Mouse (Mus musculus) bone marrow macrophage, adult 2 months (primary cell): ENCODE results near the gene Gon7. TPM values are rescaled to one million over a fixed set of nuclear protein-coding genes. Genes with fewer than 3 reads are reported as not detected.

Experiments used
- H3K27ac ChIP-seq: 2 replicates; pipeline ENCODE4 v1.5.1; 2012; ENCODE audit warnings: low read depth, low read length; ENCODE audit not compliant: insufficient read depth
- H3K4me1 ChIP-seq: 2 replicates; pipeline ENCODE4 v1.6.1; 2012; ENCODE audit warnings: low read length; ENCODE audit not compliant: control insufficient read depth, insufficient read depth
- H3K4me3 ChIP-seq: 2 replicates; pipeline ENCODE4 v1.5.1; 2012; ENCODE audit warnings: mild to moderate bottlenecking, low read length, moderate library complexity; ENCODE audit not compliant: insufficient read depth
- CTCF ChIP-seq: IDR thresholded peaks from 2 replicates; pipeline ENCODE4 v1.5.1; 2012; ENCODE audit warnings: low read depth, mild to moderate bottlenecking, low read length, moderate library complexity
- POLR2A ChIP-seq: IDR thresholded peaks from 2 replicates; pipeline ENCODE4 v1.6.1; 2012; ENCODE audit warnings: mild to moderate bottlenecking, low read depth, low read length, borderline replicate concordance
- polyA plus RNA-seq: library from polyadenylated mRNA; stranded (reverse); fragments of >200 nt; gene quantifications from 2 replicates; pipeline ENCODE4 v1.2.4, GENCODE M21; 2012; ENCODE audit not compliant: missing spikeins, insufficient read depth, insufficient read length

Gene Gon7
- polyA plus RNA-seq, 1 experiment, result 14.3 TPM

GRCm38 (mm10) chr12:102722966-102723365 is 34.6 kb downstream of the Gon7 start:
- H3K27ac ChIP-seq, result no peak overlapping the region
- TF ChIP-seq POLR2A (no peak), CTCF (no peak)
- no peak overlapping the region for H3K4me3 ChIP-seq
- peaks cover 18% of the 10 kb centered on the region for H3K4me1 ChIP-seq

DNA sequence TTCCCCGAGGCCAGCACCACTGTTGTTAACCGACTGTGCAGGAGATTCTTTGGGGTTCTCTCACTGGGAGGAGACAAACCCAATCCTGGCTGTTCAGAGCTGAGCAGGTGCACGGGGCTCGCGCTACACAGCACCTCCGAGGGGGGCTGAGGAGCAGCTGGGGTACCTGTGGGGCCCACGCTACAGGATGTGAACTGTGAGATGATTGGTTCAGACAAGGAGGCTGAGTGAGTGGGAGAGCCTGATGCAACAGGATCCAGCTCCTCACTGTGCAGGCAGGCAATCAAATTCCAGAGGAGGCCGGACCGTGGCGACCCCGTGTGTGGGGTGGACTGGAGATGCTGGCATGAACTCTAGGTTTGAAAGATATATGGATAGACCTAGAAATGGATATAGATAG is 35.2 kb downstream of the Gon7 start:
- Histone ChIP-seq H3K4me3 (no peak overlapping the region), H3K27ac (no peak overlapping the region), H3K4me1 (peaks cover 18% of the 10 kb centered on the region)
- TF ChIP-seq CTCF, result no peak
- no peak for TF ChIP-seq POLR2A

DNA sequence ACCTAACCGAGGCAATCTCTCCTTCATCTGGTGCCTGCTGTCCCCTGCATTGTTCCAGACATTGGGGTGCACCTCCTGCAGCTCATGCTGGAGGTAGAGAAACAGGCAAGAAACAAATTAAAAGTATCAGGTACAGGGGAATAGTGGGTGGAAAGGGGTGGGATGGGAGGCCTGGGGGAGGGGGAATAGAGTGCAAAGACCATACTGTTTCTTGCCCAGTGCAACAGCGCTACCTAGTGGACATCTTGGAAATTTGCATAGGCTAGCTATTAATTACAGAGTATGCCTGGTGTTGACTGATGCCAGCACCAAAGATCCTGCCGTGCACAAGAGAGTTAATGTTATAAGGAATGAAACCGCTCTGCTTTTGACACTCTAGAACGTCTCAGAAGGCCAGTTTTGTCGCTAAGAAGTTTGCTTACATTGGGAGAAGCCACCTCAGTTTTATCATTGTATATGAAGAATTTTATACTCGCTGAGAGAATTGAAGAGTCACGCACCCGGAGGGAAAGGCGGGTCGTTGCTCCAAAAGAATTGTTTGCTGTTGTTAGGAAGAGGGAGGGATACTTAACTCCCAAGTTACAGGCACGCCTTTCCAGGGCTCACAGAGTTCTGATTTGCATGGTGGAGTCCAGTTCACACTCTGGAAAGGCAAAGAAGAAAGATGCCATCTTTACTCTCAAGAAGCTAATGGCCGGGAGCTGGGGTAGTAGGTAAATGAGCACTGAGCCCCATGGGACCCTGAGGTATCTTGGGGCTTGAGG is 37.9 kb downstream of the Gon7 start:
- peak; percentile 96 for TF ChIP-seq CTCF
- no peak for TF ChIP-seq POLR2A

GRCm38 (mm10) chr12:102714654-102715395 is 42.8 kb downstream of the Gon7 start:
- Histone ChIP-seq H3K4me3 (no peak overlapping the region), H3K27ac (no peak overlapping the region), H3K4me1 (no peaks in the 10 kb centered on the region)
- TF ChIP-seq CTCF, result no peak
- no peak for TF ChIP-seq POLR2A

More for the DNA sequence above, 37.9 kb downstream of the Gon7 start:
- no peak overlapping the region for H3K27ac ChIP-seq
- H3K4me3 ChIP-seq, result no peak overlapping the region
- peaks cover 16% of the 10 kb centered on the region for H3K4me1 ChIP-seq

DNA sequence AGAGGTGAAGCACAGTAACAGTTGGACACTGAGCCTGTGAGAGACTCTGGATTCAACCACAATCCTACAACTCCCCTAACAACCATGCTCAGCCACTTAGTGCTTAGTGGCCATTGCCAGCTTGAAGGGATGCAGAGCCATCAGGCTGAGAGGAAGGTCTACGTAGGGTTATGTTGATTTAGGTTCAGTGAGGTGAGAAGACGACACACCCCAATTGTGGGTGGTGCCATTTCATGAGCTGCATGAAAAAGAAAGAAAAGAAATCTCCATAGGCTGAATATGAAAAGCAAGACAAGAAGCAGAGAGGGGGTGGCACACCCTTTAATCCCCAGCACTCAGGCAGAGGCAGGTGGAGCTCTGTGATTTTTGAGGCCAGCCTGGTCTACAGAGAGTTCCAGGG is 43.5 kb downstream of the Gon7 start:
- TF ChIP-seq CTCF (no peak), POLR2A (no peak)
- H3K4me1 ChIP-seq, result no peaks in the 10 kb centered on the region
- H3K27ac ChIP-seq, result no peak overlapping the region
- no peak overlapping the region for H3K4me3 ChIP-seq

GRCm38 (mm10) chr12:102713153-102713865 is 44.3 kb downstream of the Gon7 start:
- Histone ChIP-seq H3K27ac (no peak overlapping the region), H3K4me1 (no peaks in the 10 kb centered on the region), H3K4me3 (no peak overlapping the region)
- no peak for TF ChIP-seq POLR2A
- no peak for TF ChIP-seq CTCF

GRCm38 (mm10) chr12:102710851-102711375 is 46.7 kb downstream of the Gon7 start:
- Histone ChIP-seq H3K4me3 (no peak overlapping the region), H3K4me1 (peaks cover 1% of the 10 kb centered on the region; the same call in 1 of the 2 replicates), H3K27ac (no peak overlapping the region)
- TF ChIP-seq POLR2A, result no peak
- no peak for TF ChIP-seq CTCF

DNA sequence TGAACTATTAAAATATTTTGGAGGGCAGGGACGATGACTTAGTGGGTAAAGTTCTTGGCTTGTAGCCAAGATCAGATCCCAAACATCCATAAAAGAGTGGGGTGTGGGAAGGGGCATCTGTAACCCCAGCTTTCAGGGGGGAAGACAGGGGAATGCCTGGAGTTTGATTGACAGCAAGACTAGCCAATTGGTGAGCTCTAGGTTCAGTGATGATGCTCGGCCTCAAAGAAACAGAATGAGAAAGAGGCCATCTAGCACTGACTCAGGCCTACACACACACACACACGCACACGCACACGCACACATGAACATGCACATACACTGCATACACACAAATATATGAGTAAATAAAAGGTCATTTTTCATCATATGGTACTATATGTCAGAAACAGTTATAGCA is 47.7 kb downstream of the Gon7 start:
- TF ChIP-seq CTCF (no peak), POLR2A (no peak)
- no peak overlapping the region for H3K27ac ChIP-seq

GRCm38 (mm10) chr12:102708220-102708619 is 49.4 kb downstream of the Gon7 start:
- H3K27ac ChIP-seq, result no peak overlapping the region
- no peak overlapping the region for H3K4me3 ChIP-seq
- H3K4me1 ChIP-seq, result peaks cover 6% of the 10 kb centered on the region
- TF ChIP-seq POLR2A (no peak), CTCF (no peak)

More for the DNA sequence above, 47.7 kb downstream of the Gon7 start:
- H3K4me1 ChIP-seq, result peaks cover 2% of the 10 kb centered on the region; the same call in 1 of the 2 replicates
- no peak overlapping the region for H3K4me3 ChIP-seq
